Mouse (Mus musculus) midbrain, embryonic 14.5 days (tissue): ENCODE measurements around the gene Csf3. TPM values are rescaled to one million over a fixed set of nuclear protein-coding genes. Genes with fewer than 3 reads are reported as not detected.
"Not testable (repeated sequence)": the region's sequence is repeated elsewhere in the genome, so short reads cannot be mapped to it uniquely, and the experiment has no call there.

Source experiments
- ATAC-seq: fragments of 200-750 bp; cut with Nextera tagmentation; 2 replicates; pipeline ENCODE4 v1.8.0; 2017; ENCODE audit warnings: moderate number of reproducible peaks, moderate library complexity; ENCODE audit not compliant: low FRiP score, low TSS enrichment
- DNase-seq: peaks from one replicate; pipeline ENCODE4 v3.0.0-alpha.2; 2015
- H3K27ac ChIP-seq: fragments of 300-500 bp; sonication (generic); replicated peaks from 2 replicates; pipeline ENCODE4 v1.5.1; 2014; ENCODE audit warnings: mild to moderate bottlenecking, low read depth, low read length, moderate library complexity
- H3K27me3 ChIP-seq: fragments of 300-500 bp; sonication (generic); 2 replicates; pipeline ENCODE4 v1.6.1; 2014; ENCODE audit warnings: low read length, control low read depth, mixed read lengths; ENCODE audit not compliant: control insufficient read depth, insufficient read depth
- H3K36me3 ChIP-seq: fragments of 300-500 bp; sonication (generic); 2 replicates; pipeline ENCODE4 v1.6.1; 2014; ENCODE audit warnings: low read length, control low read depth; ENCODE audit not compliant: control insufficient read depth, insufficient read depth
- H3K4me1 ChIP-seq: fragments of 300-500 bp; sonication (generic); 2 replicates; pipeline ENCODE4 v1.6.1; 2014; ENCODE audit warnings: mild to moderate bottlenecking, antibody characterized with exemption, low read length, control low read depth; ENCODE audit not compliant: control insufficient read depth, insufficient read depth
- H3K4me2 ChIP-seq: fragments of 300-500 bp; sonication (generic); 2 replicates; pipeline ENCODE4 v1.6.1; 2014; ENCODE audit warnings: mild to moderate bottlenecking, low read length, moderate library complexity
- H3K4me3 ChIP-seq: fragments of 300-500 bp; sonication (generic); replicated peaks from 2 replicates; pipeline ENCODE4 v1.5.1; 2014; ENCODE audit warnings: low read depth, low read length
- H3K9ac ChIP-seq: fragments of 300-500 bp; sonication (generic); replicated peaks from 2 replicates; pipeline ENCODE4 v1.6.1; 2014; ENCODE audit warnings: mild to moderate bottlenecking, low read length, moderate library complexity
- H3K9me3 ChIP-seq: fragments of 300-500 bp; sonication (generic); 2 replicates; pipeline ENCODE4 v1.6.1; 2016; ENCODE audit warnings: low read length, control low read depth, mixed read lengths; ENCODE audit not compliant: control insufficient read depth
- WGBS: fragments of 180-500 bp; shearing (Covaris S2); extraction: QIAGEN DNeasy Blood & Tissue Kit; methylation state at CpG from one replicate; pipeline ENCODE4 v1.1.7; 2014; 5-methylcytosine and 5-hydroxymethylcytosine counted together
- polyA plus RNA-seq: library from polyadenylated mRNA; unstranded; fragments of >200 nt; fragmentation: Nextera tagmentation; extraction: Ambion mirVana; gene quantifications from 2 replicates; pipeline ENCODE4 v1.2.1, GENCODE M21; 2014

Csf3 gene
- polyA plus RNA-seq, 1 experiment from 2014 or later = not detected

- no peaks in the 10 kb centered on the region for H3K4me1 ChIP-seq
- H3K4me3 ChIP-seq = no peak overlapping the region
- no peaks in the 10 kb centered on the region for H3K27me3 ChIP-seq
- no peak for DNase-seq
- WGBS = 72% methylated on average over 5 of the region's 5 CpGs
- H3K27ac ChIP-seq = no peak overlapping the region
- peaks cover 38% of the 10 kb centered on the region for H3K36me3 ChIP-seq
- no peak for ATAC-seq
- H3K4me2 ChIP-seq = no peak overlapping the region
- H3K9me3 ChIP-seq = no peaks in the 10 kb centered on the region
- H3K9ac ChIP-seq = no peak overlapping the region
Measured at GRCm38 (mm10) chr11:98702323-98702722, 1.3 kb downstream of the Csf3 start.

GRCm38 (mm10) chr11:98705021-98705420 lies 4.0 kb downstream of the Csf3 start:
- H3K36me3 ChIP-seq = peaks cover 65% of the 10 kb centered on the region
- H3K4me3 ChIP-seq = no peak overlapping the region
- DNase-seq (no peak), ATAC-seq (no peak)
- H3K9ac ChIP-seq = no peak overlapping the region
- no peak overlapping the region for H3K4me2 ChIP-seq
- 87% methylated on average over 10 of the region's 10 CpGs for WGBS
- H3K27me3 ChIP-seq = no peaks in the 10 kb centered on the region
- H3K27ac ChIP-seq = no peak overlapping the region
- H3K4me1 ChIP-seq = no peaks in the 10 kb centered on the region
- no peaks in the 10 kb centered on the region for H3K9me3 ChIP-seq

- ATAC-seq = no peak
- 93% methylated on average over 22 of the region's 22 CpGs for WGBS
Measured at GRCm38 (mm10) chr11:98707401-98708281, 6.6 kb downstream of the Csf3 start.

GRCm38 (mm10) chr11:98708282-98708956 lies 7.4 kb downstream of the Csf3 start:
- ATAC-seq (no peak), DNase-seq (no peak)
- Histone ChIP-seq H3K4me3 (no peak overlapping the region), H3K9ac (no peak overlapping the region), H3K9me3 (no peaks in the 10 kb centered on the region), H3K27me3 (no peaks in the 10 kb centered on the region), H3K4me2 (no peak overlapping the region), H3K36me3 (peaks cover 94% of the 10 kb centered on the region), H3K27ac (no peak overlapping the region), H3K4me1 (no peaks in the 10 kb centered on the region)
- 92% methylated on average over 19 of the region's 19 CpGs for WGBS

More at GRCm38 (mm10) chr11:98707401-98708281, 6.6 kb downstream of the Csf3 start:
- Histone ChIP-seq H3K27me3 (no peaks in the 10 kb centered on the region), H3K4me1 (no peaks in the 10 kb centered on the region), H3K36me3 (peaks cover 86% of the 10 kb centered on the region), H3K27ac (no peak overlapping the region), H3K9me3 (no peaks in the 10 kb centered on the region), H3K4me3 (no peak overlapping the region), H3K9ac (no peak overlapping the region), H3K4me2 (no peak overlapping the region)
- DNase-seq = no peak

GRCm38 (mm10) chr11:98709001-98709741 lies 8.1 kb downstream of the Csf3 start:
- Histone ChIP-seq H3K27ac (no peak overlapping the region), H3K4me2 (no peak overlapping the region), H3K4me1 (no peaks in the 10 kb centered on the region), H3K36me3 (peaks cover 94% of the 10 kb centered on the region), H3K9ac (no peak overlapping the region), H3K27me3 (no peaks in the 10 kb centered on the region), H3K4me3 (no peak overlapping the region), H3K9me3 (no peaks in the 10 kb centered on the region)
- WGBS = 87% methylated on average over 26 of the region's 26 CpGs
- ATAC-seq = no peak
- DNase-seq = no peak

- 55% methylated on average over 12 of the region's 12 CpGs for WGBS
- H3K27ac ChIP-seq = no peak overlapping the region
- no peak; the same call in 1 of the 2 replicates for ATAC-seq
Measured at GRCm38 (mm10) chr11:98710416-98711045, 9.5 kb downstream of the Csf3 start.

GRCm38 (mm10) chr11:98711046-98711434 lies 10.0 kb downstream of the Csf3 start:
- H3K4me3 ChIP-seq = no peak overlapping the region
- ATAC-seq (no peak), DNase-seq (no peak)
- WGBS = 84% methylated on average over 4 of the region's 4 CpGs
- H3K9ac ChIP-seq = no peak overlapping the region
- H3K9me3 ChIP-seq = no peaks in the 10 kb centered on the region
- peaks cover 92% of the 10 kb centered on the region for H3K36me3 ChIP-seq
- no peaks in the 10 kb centered on the region for H3K4me1 ChIP-seq
- no peak overlapping the region for H3K27ac ChIP-seq
- no peaks in the 10 kb centered on the region for H3K27me3 ChIP-seq
- H3K4me2 ChIP-seq = no peak overlapping the region

More at GRCm38 (mm10) chr11:98710416-98711045, 9.5 kb downstream of the Csf3 start:
- peaks cover 92% of the 10 kb centered on the region for H3K36me3 ChIP-seq
- H3K9me3 ChIP-seq = no peaks in the 10 kb centered on the region
- H3K4me1 ChIP-seq = no peaks in the 10 kb centered on the region
- no peak overlapping the region for H3K4me2 ChIP-seq
- DNase-seq = peak; percentile 90
- no peaks in the 10 kb centered on the region for H3K27me3 ChIP-seq
- H3K4me3 ChIP-seq = no peak overlapping the region
- no peak overlapping the region for H3K9ac ChIP-seq

GRCm38 (mm10) chr11:98712009-98712408 lies 10.9 kb downstream of the Csf3 start:
- H3K9ac ChIP-seq, H3K4me3 ChIP-seq, H3K27me3 ChIP-seq, H3K27ac ChIP-seq, H3K9me3 ChIP-seq, H3K4me2 ChIP-seq, ATAC-seq, H3K4me1 ChIP-seq: not testable (repeated sequence)
- peaks cover 92% of the 10 kb centered on the region for H3K36me3 ChIP-seq
- peak; percentile 59 for DNase-seq
- WGBS = 90% methylated on average over 6 of the region's 6 CpGs
